Mouse (Mus musculus): ENCODE results near the gene Mfap1b. TPM values are rescaled to one million over a fixed set of nuclear protein-coding genes. Genes with fewer than 3 reads are reported as not detected.
"Not testable (repeated sequence)": the region's sequence is repeated elsewhere in the genome, so short reads cannot be mapped to it uniquely, and the experiment has no call there.

Mfap1b gene
- polyA plus RNA-seq, 1 experiment from 2014 or later = 20.5 TPM

- no peaks in the 10 kb centered on the region for H3K9me3 ChIP-seq (replicated peaks; ENCODE audit: control insufficient read depth, low read length)
- H3K4me3 ChIP-seq (ENCODE audit: low read depth, low read length) = no peak overlapping the region
- H3K4me1 ChIP-seq (ENCODE audit: control insufficient read depth, low read depth, low read length) = peaks cover 5% of the 10 kb centered on the region
- H3K9ac ChIP-seq (ENCODE audit: low read depth, low read length) = no peak overlapping the region
- H3K4me2 ChIP-seq (ENCODE audit: low read depth, low read length) = no peak overlapping the region
- H3K27ac ChIP-seq (ENCODE audit: low read length) = no peak overlapping the region
- H3K27me3 ChIP-seq (ENCODE audit: control insufficient read depth, insufficient read depth, low read depth, low read length) = no peaks in the 10 kb centered on the region
- WGBS (ENCODE audit: insufficient replicate concordance) = 71% methylated on average over 3 of the region's 3 CpGs
- ATAC-seq (ENCODE audit: low read depth) = no peak
- H3K36me3 ChIP-seq (ENCODE audit: control insufficient read depth, insufficient read depth) = no peaks in the 10 kb centered on the region
Measured at GRCm38 (mm10) chr2:121477491-121478266, 3.8 kb upstream of the Mfap1b start.

DNA sequence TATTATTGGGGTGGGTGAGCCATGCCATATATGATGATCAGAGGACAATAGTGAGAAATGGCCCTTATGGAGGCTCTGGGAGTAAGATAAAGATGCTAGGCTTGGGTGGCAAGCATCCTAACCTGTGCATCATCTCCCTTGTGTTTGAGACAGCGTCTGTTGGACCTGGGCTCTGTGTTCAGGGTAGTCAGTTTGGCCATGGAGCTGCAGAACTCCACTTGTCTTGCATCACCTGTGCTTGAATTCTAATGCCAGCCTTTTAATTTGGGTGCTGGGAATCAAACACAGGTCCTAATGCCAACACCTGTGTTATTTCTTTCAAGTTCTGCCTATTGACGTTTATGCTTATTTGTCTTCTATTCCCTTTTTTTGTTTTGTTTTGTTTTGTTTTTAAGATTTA, 1.4 kb upstream of the Mfap1b start:
- H3K27me3 ChIP-seq (ENCODE audit: control insufficient read depth, insufficient read depth, low read depth, low read length); H3K9ac ChIP-seq (ENCODE audit: low read depth, low read length); H3K4me3 ChIP-seq (ENCODE audit: low read depth, low read length); H3K4me2 ChIP-seq (ENCODE audit: low read depth, low read length); H3K36me3 ChIP-seq (ENCODE audit: control insufficient read depth, insufficient read depth); H3K4me1 ChIP-seq (ENCODE audit: control insufficient read depth, low read depth, low read length); H3K9me3 ChIP-seq (replicated peaks; ENCODE audit: control insufficient read depth, low read length); H3K27ac ChIP-seq (ENCODE audit: low read length); ATAC-seq (ENCODE audit: low read depth): not testable (repeated sequence)
- 78% methylated on average over 2 of the region's 2 CpGs for WGBS (ENCODE audit: insufficient replicate concordance)

DNA sequence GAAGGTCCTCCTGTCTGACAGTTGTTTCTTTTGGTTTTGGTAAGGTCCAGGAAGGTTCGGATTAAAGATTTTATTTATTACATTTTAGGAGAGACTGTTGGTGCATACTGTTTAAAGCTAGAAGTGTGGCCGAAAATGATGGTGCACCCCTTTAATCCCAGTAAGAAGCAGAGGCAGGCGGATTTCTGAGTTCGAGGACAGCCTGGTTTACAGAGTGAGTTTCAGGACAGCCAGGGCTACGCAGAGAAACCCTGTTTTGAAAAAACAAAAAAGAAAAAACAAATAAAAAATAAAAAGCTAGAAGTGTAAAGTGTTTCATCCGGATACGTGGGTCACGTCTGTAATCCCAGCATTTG, 291 bp upstream of the Mfap1b start:
- 18% methylated on average over 8 of the region's 8 CpGs for WGBS (ENCODE audit: insufficient replicate concordance)
- Histone ChIP-seq H3K9ac (ENCODE audit: low read depth, low read length) (peak overlapping the region; percentile 78), H3K27me3 (ENCODE audit: control insufficient read depth, insufficient read depth, low read depth, low read length) (no peaks in the 10 kb centered on the region), H3K27ac (ENCODE audit: low read length) (peak overlapping the region; percentile 82), H3K4me2 (ENCODE audit: low read depth, low read length) (peak overlapping the region; percentile 75), H3K4me1 (ENCODE audit: control insufficient read depth, low read depth, low read length) (peaks cover 5% of the 10 kb centered on the region), H3K4me3 (ENCODE audit: low read depth, low read length) (peak overlapping the region; percentile 80), H3K36me3 (ENCODE audit: control insufficient read depth, insufficient read depth) (no peaks in the 10 kb centered on the region), H3K9me3 (replicated peaks; ENCODE audit: control insufficient read depth, low read length) (no peaks in the 10 kb centered on the region)
- peak; percentile 17; the same call in 1 of the 2 replicates for ATAC-seq (ENCODE audit: low read depth)

DNA sequence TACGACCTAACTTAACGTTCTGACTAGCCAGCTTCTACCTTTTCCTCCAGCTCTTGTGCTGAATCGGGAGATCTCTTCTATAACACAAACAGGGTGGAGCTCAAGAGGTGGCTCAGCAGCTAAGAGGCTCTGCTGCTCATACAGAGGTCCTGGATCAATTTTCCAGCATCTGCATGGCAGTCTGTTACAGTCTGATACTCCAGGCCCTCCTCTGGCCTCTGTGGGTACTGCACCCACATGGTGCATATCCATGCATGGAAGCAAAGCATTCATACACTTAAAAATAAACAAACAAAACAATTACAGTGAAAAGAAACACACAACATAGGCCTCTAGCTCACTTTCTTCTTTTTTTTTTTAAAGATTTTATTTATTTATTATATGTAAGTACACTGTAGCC, 1.1 kb downstream of the Mfap1b start:
- H3K27me3 ChIP-seq (ENCODE audit: control insufficient read depth, insufficient read depth, low read depth, low read length); H3K4me2 ChIP-seq (ENCODE audit: low read depth, low read length); H3K4me3 ChIP-seq (ENCODE audit: low read depth, low read length); ATAC-seq (ENCODE audit: low read depth); H3K36me3 ChIP-seq (ENCODE audit: control insufficient read depth, insufficient read depth); H3K4me1 ChIP-seq (ENCODE audit: control insufficient read depth, low read depth, low read length); H3K9me3 ChIP-seq (replicated peaks; ENCODE audit: control insufficient read depth, low read length); H3K9ac ChIP-seq (ENCODE audit: low read depth, low read length); H3K27ac ChIP-seq (ENCODE audit: low read length): not testable (repeated sequence)
- WGBS (ENCODE audit: insufficient replicate concordance) = 88% methylated on average over 3 of the region's 3 CpGs

- not testable (repeated sequence) for H3K4me1 ChIP-seq (ENCODE audit: control insufficient read depth, low read depth, low read length); H3K9me3 ChIP-seq (replicated peaks; ENCODE audit: control insufficient read depth, low read length); H3K4me2 ChIP-seq (ENCODE audit: low read depth, low read length); H3K9ac ChIP-seq (ENCODE audit: low read depth, low read length); H3K4me3 ChIP-seq (ENCODE audit: low read depth, low read length); H3K36me3 ChIP-seq (ENCODE audit: control insufficient read depth, insufficient read depth); H3K27me3 ChIP-seq (ENCODE audit: control insufficient read depth, insufficient read depth, low read depth, low read length); H3K27ac ChIP-seq (ENCODE audit: low read length)
- 0 out of 2 replicates have a peak, but pooled peaks have one; percentile 17 for ATAC-seq (ENCODE audit: low read depth)
- WGBS (ENCODE audit: insufficient replicate concordance) = no CpG with 5 or more reads among the region's 6 CpGs
Measured at GRCm38 (mm10) chr2:121468982-121469381, 4.9 kb downstream of the Mfap1b start.

DNA sequence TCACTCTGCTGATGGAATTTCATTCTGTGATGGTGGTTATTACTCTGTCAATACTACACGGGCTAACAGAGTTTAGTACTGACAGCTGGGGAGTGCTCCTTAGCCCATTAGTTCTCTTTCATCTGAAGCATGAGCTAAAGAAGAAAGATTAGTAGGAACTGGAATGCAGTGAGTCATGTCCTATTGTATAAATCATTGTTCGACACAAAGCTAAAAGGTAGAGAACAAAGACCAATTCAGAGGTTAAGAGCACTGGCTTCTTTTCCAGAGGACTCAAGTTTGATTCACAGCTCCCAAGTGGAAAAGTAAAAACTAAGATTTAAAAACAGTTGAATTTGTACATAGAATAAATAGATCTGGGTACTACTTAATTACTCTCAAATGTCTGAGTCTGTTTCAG, 13.8 kb downstream of the Mfap1b start:
- no peaks in the 10 kb centered on the region for H3K27me3 ChIP-seq (ENCODE audit: control insufficient read depth, insufficient read depth, low read depth, low read length)
- no peaks in the 10 kb centered on the region for H3K9me3 ChIP-seq (replicated peaks; ENCODE audit: control insufficient read depth, low read length)
- H3K36me3 ChIP-seq (ENCODE audit: control insufficient read depth, insufficient read depth) = peaks cover 6% of the 10 kb centered on the region; the same call in 1 of the 2 replicates
- no peak overlapping the region for H3K4me3 ChIP-seq (ENCODE audit: low read depth, low read length)
- 70% methylated on average over 2 of the region's 2 CpGs for WGBS (ENCODE audit: insufficient replicate concordance)
- ATAC-seq (ENCODE audit: low read depth) = no peak
- H3K9ac ChIP-seq (ENCODE audit: low read depth, low read length) = no peak overlapping the region
- no peak overlapping the region for H3K27ac ChIP-seq (ENCODE audit: low read length)
- peaks cover 14% of the 10 kb centered on the region for H3K4me1 ChIP-seq (ENCODE audit: control insufficient read depth, low read depth, low read length)
- H3K4me2 ChIP-seq (ENCODE audit: low read depth, low read length) = no peak overlapping the region

GRCm38 (mm10) chr2:121456692-121457642, 16.9 kb downstream of the Mfap1b start, which contains the start of gene Serinc4:
Gene Serinc4 (minus strand): TSS chr2:121456781.
- Histone ChIP-seq H3K9me3 (replicated peaks; ENCODE audit: control insufficient read depth, low read length) (no peaks in the 10 kb centered on the region), H3K9ac (ENCODE audit: low read depth, low read length) (peak within 1 kb of the TSS; percentile 87), H3K4me2 (ENCODE audit: low read depth, low read length) (peak within 1 kb of the TSS; percentile 81), H3K36me3 (ENCODE audit: control insufficient read depth, insufficient read depth) (peaks cover 9% of the 10 kb centered on the region; the same call in 1 of the 2 replicates), H3K4me3 (ENCODE audit: low read depth, low read length) (peak within 1 kb of the TSS; percentile 85), H3K27ac (ENCODE audit: low read length) (peak within 1 kb of the TSS; percentile 93), H3K27me3 (ENCODE audit: control insufficient read depth, insufficient read depth, low read depth, low read length) (no peaks in the 10 kb centered on the region), H3K4me1 (ENCODE audit: control insufficient read depth, low read depth, low read length) (peaks cover 16% of the 10 kb centered on the region)
- 2% methylated on average over 41 of the region's 41 CpGs for WGBS (ENCODE audit: insufficient replicate concordance)
- peak; percentile 97 for ATAC-seq (ENCODE audit: low read depth)

DNA sequence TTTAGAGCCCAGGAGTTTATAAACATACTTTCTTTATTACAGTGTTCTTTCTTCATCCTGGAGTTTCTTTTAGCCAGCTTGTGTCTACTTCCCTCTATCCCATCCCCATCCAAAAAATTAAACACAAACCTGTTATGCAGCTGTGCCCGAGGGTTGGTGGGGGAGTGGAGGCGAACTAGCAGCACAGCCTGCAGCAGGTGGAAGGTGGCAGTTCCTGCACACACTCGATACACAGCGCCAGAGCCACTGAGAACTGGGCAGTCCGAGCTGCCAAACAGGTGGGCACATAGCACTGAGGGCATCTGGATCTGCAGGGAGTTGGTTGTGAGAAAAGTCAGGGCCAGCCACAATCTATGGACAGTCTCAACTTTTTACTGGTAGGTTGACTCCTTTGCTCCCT, 18.3 kb downstream of the Mfap1b start:
- Histone ChIP-seq H3K9me3 (replicated peaks; ENCODE audit: control insufficient read depth, low read length) (no peaks in the 10 kb centered on the region), H3K27ac (ENCODE audit: low read length) (no peak overlapping the region)

More for the DNA sequence above, 18.3 kb downstream of the Mfap1b start:
- 0 out of 2 replicates have a peak, but pooled peaks cover 9% of the 10 kb centered on the region for H3K36me3 ChIP-seq (ENCODE audit: control insufficient read depth, insufficient read depth)
- peaks cover 24% of the 10 kb centered on the region for H3K4me1 ChIP-seq (ENCODE audit: control insufficient read depth, low read depth, low read length)
- WGBS (ENCODE audit: insufficient replicate concordance) = 74% methylated on average over 5 of the region's 5 CpGs
- H3K9ac ChIP-seq (ENCODE audit: low read depth, low read length) = no peak overlapping the region
- H3K27me3 ChIP-seq (ENCODE audit: control insufficient read depth, insufficient read depth, low read depth, low read length) = no peaks in the 10 kb centered on the region
- H3K4me3 ChIP-seq (ENCODE audit: low read depth, low read length) = no peak overlapping the region
- no peak for ATAC-seq (ENCODE audit: low read depth)
- no peak overlapping the region for H3K4me2 ChIP-seq (ENCODE audit: low read depth, low read length)

Data from liver, embryonic 16.5 days (tissue).